Comparison of ENCODE assay signal across 24 mouse cellular contexts in the genomic region with DNA sequence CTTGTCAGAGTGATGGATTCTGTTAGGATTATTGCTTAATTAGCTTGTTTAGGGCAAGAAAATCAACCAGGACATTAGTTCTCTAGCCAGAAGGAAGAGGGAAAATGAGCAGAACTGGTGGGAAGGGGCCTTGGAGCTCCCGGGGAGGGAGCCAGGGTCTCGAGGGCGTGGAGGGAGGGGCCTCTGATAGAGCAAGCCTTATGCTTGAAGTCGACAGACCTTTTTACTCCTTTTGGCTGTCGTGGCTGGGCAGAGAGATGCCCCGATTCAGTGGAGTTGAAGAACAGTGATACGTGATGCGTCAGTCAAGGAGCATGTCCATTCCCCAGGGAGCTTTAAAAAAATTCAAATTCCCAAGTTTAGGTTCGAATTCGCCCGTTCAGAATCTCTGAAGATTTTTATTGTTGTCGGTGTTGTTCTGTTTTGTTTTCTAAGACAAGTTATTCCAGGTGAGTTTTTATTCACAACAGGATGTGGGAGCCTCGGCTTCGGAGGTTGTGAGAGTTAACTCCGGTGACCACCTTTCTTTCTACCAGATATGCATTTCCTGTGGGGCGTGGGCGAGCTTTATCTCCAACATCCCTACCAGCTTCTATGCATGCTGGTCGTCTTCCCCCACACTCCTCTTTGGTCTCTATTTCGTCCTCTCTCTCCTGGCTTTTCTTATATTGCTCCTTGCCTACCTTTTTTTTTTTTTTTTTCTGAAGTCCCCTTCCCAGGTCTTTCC.
DNase-seq lines count a peak whose midpoint lies in the region; ATAC-seq and TF ChIP-seq lines count a peak whose summit lies in the region.
"Had no signal": no experiment of that assay in that cellular context is flagged by ENCODE, and none has a peak within 500 bp of the region (broad histone marks: within the 10 kb centered on the region; RNA-seq: fewer than 3 reads in every experiment).

No protein-coding gene starts in this region.

- TF ChIP-seq EP300 in MEL (IDR thresholded peaks at IDR 0.05; ENCODE audit: low read depth in 1 of 2, low read length in 2 of 2), result peak; percentile 91 to 94

- H3K4me1 ChIP-seq in heart, embryonic 12.5 days (replicated peaks), result peaks cover 9% of the 10 kb centered on the region; the same call in 1 of the 2 replicates
- peaks cover 0 to 22% of the 10 kb centered on the region in 2 experiments; a peak in 2 of 4 replicates for H3K4me1 ChIP-seq in MEL (ENCODE audit: control insufficient read depth in 1 of 2, insufficient read depth in 2 of 2, low read length in 2 of 2)
- H3K4me1 ChIP-seq: forebrain, embryonic 12.5 days had no signal

- TF ChIP-seq CTCF in MEL (IDR thresholded peaks at IDR 0.05 in 2 of 3, conservative IDR thresholded peaks at IDR 0.05 in 1 of 3; ENCODE audit: control insufficient read depth in 1 of 3, insufficient read depth in 1 of 3, low read depth in 2 of 3, low read length in 3 of 3, poor library complexity in 1 of 3, severe bottlenecking in 1 of 3), result no peak

- H3K79me2 ChIP-seq in MEL (ENCODE audit: control insufficient read depth, insufficient read depth, low read length, poor library complexity), result no peaks in the 10 kb centered on the region

- no peak for TF ChIP-seq POLR2A in MEL (IDR thresholded peaks at IDR 0.05; ENCODE audit: control insufficient read depth in 1 of 2, insufficient read depth in 1 of 2, low read depth in 1 of 2, low read length in 2 of 2, poor library complexity in 1 of 2)

- no peak overlapping the region for H3K9ac ChIP-seq in heart, embryonic 12.5 days
- H3K9ac ChIP-seq in MEL (ENCODE audit: control insufficient read depth, low read depth, low read length, poor library complexity, severe bottlenecking), result peak overlapping the region; percentile 8
- H3K9ac ChIP-seq: embryonic facial prominence, embryonic 13.5 days; forebrain, embryonic 12.5 days; heart, embryonic 13.5 days; hindbrain, embryonic 12.5 days; neural tube, embryonic 15.5 days had no signal

- 42% methylated on average over 19 of the region's 19 CpGs for WGBS in heart, embryonic 12.5 days

- no peak for ATAC-seq in heart, embryonic 12.5 days (ENCODE audit: insufficient number of reproducible peaks, low FRiP score)
- ATAC-seq: midbrain, embryonic 16.5 days had no signal

- H3K4me3 ChIP-seq in heart, embryonic 12.5 days, result no peak overlapping the region
- H3K4me3 ChIP-seq in MEL (ENCODE audit: control insufficient read depth in 1 of 2, insufficient read depth in 1 of 2, low read depth in 2 of 2, low read length in 2 of 2), result peak overlapping the region; percentile 19 to 41
- H3K4me3 ChIP-seq: embryonic facial prominence, embryonic 13.5 days; erythroblast, embryonic 14.5 days; forebrain, embryonic 12.5 days; gastrocnemius, adult 2 months; heart, embryonic 13.5 days; hindbrain, embryonic 12.5 days; neural tube, embryonic 15.5 days had no signal

- no peaks in the 10 kb centered on the region for H3K36me3 ChIP-seq in heart, embryonic 12.5 days
- H3K36me3 ChIP-seq in MEL (ENCODE audit: control insufficient read depth in 1 of 2, insufficient read depth in 2 of 2, low read length in 2 of 2), result peaks cover 0 to 3% of the 10 kb centered on the region in 2 experiments; a peak in 2 of 4 replicates
- H3K36me3 ChIP-seq: embryonic facial prominence, embryonic 13.5 days; forebrain, embryonic 12.5 days; G1E; heart, embryonic 13.5 days; hindbrain, embryonic 12.5 days; neural tube, embryonic 15.5 days had no signal

- H3K9me3 ChIP-seq in heart, embryonic 12.5 days (replicated peaks), result no peaks in the 10 kb centered on the region
- no peaks in the 10 kb centered on the region for H3K9me3 ChIP-seq in MEL (replicated peaks; ENCODE audit: insufficient read depth, low read length)
- H3K9me3 ChIP-seq: embryonic facial prominence, embryonic 13.5 days; forebrain, embryonic 12.5 days; G1E; heart, embryonic 13.5 days; hindbrain, embryonic 12.5 days; neural tube, embryonic 15.5 days had no signal

- H3K4me2 ChIP-seq in heart, embryonic 12.5 days, result no peak overlapping the region
- H3K4me2 ChIP-seq: embryonic facial prominence, embryonic 13.5 days; forebrain, embryonic 12.5 days; heart, embryonic 13.5 days; hindbrain, embryonic 12.5 days; neural tube, embryonic 15.5 days had no signal

- peaks cover 14% of the 10 kb centered on the region for H3K27me3 ChIP-seq in heart, embryonic 12.5 days (replicated peaks)
- H3K27me3 ChIP-seq in MEL (ENCODE audit: control insufficient read depth in 1 of 2, insufficient read depth in 2 of 2, low read length in 2 of 2), result no peaks in the 10 kb centered on the region

- DNase-seq in heart, adult 11 months, result peak; percentile 74
- peak; percentile 74 for DNase-seq in MEL (ENCODE audit: low read depth, low spot score)
- DNase-seq in testis, postnatal 10 days (ENCODE audit: low spot score), result peak; percentile 35
- peak; percentile 61 for DNase-seq in thymus, postnatal 4 days
- no peak for DNase-seq in cerebellum, postnatal 14 days
- no peak for DNase-seq in spleen, postnatal 4 days (ENCODE audit: low spot score in 2 of 2)
- DNase-seq: adrenal gland, postnatal 10 days; cerebellum, adult 18-20 months; cerebellum, postnatal 36 days; embryo, embryonic 11 days; gastrocnemius, adult 2 months; heart, postnatal 14 days; kidney, adult 2 months; kidney, postnatal 14 days; lung, postnatal 4 days had no signal

- no peak for TF ChIP-seq RAD21 in MEL (IDR thresholded peaks at IDR 0.05; ENCODE audit: low read depth, low read length)

- no peak overlapping the region for H3K27ac ChIP-seq in heart, embryonic 12.5 days (ENCODE audit: poor library complexity, severe bottlenecking)
- H3K27ac ChIP-seq in MEL (ENCODE audit: control insufficient read depth, low read depth, low read length), result peak overlapping the region; percentile 55
- H3K27ac ChIP-seq: embryonic facial prominence, embryonic 13.5 days; forebrain, embryonic 12.5 days; gastrocnemius, adult 2 months; heart, embryonic 13.5 days; hindbrain, embryonic 12.5 days; neural tube, embryonic 15.5 days had no signal

TF ChIP-seq in MEL, 35 proteins besides CTCF, POLR2A, EP300 and RAD21:
- peak; percentile 17; the same call in 1 of the 2 replicates for TF ChIP-seq MXI1 (IDR thresholded peaks at IDR 0.05; ENCODE audit: low read depth, low read length)
- no peak for TF ChIP-seq SMC3 (IDR thresholded peaks at IDR 0.05; ENCODE audit: low read depth, low read length)
- TF ChIP-seq POLR2AphosphoS2 (IDR thresholded peaks at IDR 0.05; ENCODE audit: low read length), result no peak
- TF ChIP-seq UBTF (IDR thresholded peaks at IDR 0.05; ENCODE audit: borderline replicate concordance, insufficient read depth, low read depth, low read length), result no peak
- TF ChIP-seq TBP (IDR thresholded peaks at IDR 0.05; ENCODE audit: low read depth, low read length), result no peak
- no peak for TF ChIP-seq MAFK (IDR thresholded peaks at IDR 0.05; ENCODE audit: borderline replicate concordance, low read depth, low read length)
- no peak for TF ChIP-seq MYB (IDR thresholded peaks at IDR 0.05; ENCODE audit: low read depth, low read length)
- TF ChIP-seq ELF1 (IDR thresholded peaks at IDR 0.05; ENCODE audit: low read depth, low read length), result no peak
- TF ChIP-seq GATA1 (IDR thresholded peaks at IDR 0.05; ENCODE audit: low read depth, low read length), result peak; percentile 91
- TF ChIP-seq KAT2A (conservative IDR thresholded peaks at IDR 0.05; ENCODE audit: low read depth, low read length), result no peak
- TF ChIP-seq MEF2A (IDR thresholded peaks at IDR 0.05; ENCODE audit: extremely low read depth, insufficient replicate concordance, low read depth, low read length, poor library complexity, severe bottlenecking), result no peak
- TF ChIP-seq NRF1 (IDR thresholded peaks at IDR 0.05; ENCODE audit: insufficient read depth, low read depth, low read length, poor library complexity, severe bottlenecking), result no peak
- no peak for TF ChIP-seq CHD2 (IDR thresholded peaks at IDR 0.05; ENCODE audit: low read length)
- peak; percentile 67 for TF ChIP-seq TAL1 (IDR thresholded peaks at IDR 0.05; ENCODE audit: low read length)
- TF ChIP-seq POLR2AphosphoS5 (IDR thresholded peaks at IDR 0.05; ENCODE audit: borderline replicate concordance, low read depth, low read length), result no peak
- TF ChIP-seq MAZ (IDR thresholded peaks at IDR 0.05; ENCODE audit: low read depth, low read length), result no peak
- TF ChIP-seq BHLHE40 (IDR thresholded peaks at IDR 0.05; ENCODE audit: borderline replicate concordance, low read depth, low read length), result no peak
- no peak for TF ChIP-seq CHD1 (IDR thresholded peaks at IDR 0.05; ENCODE audit: low read depth, low read length)
- peak; percentile 88 for TF ChIP-seq TCF12 (IDR thresholded peaks at IDR 0.05; ENCODE audit: low read depth, low read length)
- no peak for TF ChIP-seq NELFE (IDR thresholded peaks at IDR 0.05; ENCODE audit: low read depth, low read length)
- peak; percentile 51 for TF ChIP-seq ETS1 (IDR thresholded peaks at IDR 0.05; ENCODE audit: low read depth, low read length)
- TF ChIP-seq JUND (IDR thresholded peaks at IDR 0.05; ENCODE audit: low read depth, low read length), result no peak
- peak; percentile 40; the same call in 1 of the 2 replicates for TF ChIP-seq RCOR1 (IDR thresholded peaks at IDR 0.05; ENCODE audit: low read depth, low read length)
- no peak for TF ChIP-seq USF2 (IDR thresholded peaks at IDR 0.05; ENCODE audit: borderline replicate concordance in 1 of 2, insufficient read depth in 1 of 2, low read depth in 1 of 2, low read length in 2 of 2)
- no peak for TF ChIP-seq USF1 (IDR thresholded peaks at IDR 0.05; ENCODE audit: low read depth, low read length)
- peak; percentile 64; the same call in 1 of the 2 replicates for TF ChIP-seq SIN3A (IDR thresholded peaks at IDR 0.05; ENCODE audit: low read length)
- TF ChIP-seq E2F4 (IDR thresholded peaks at IDR 0.05; ENCODE audit: borderline replicate concordance, low read depth, low read length), result no peak
- TF ChIP-seq MAX (IDR thresholded peaks at IDR 0.05; ENCODE audit: low read length), result no peak
- no peak for TF ChIP-seq GABPA (IDR thresholded peaks at IDR 0.05; ENCODE audit: low read depth, low read length)
- TF ChIP-seq ZKSCAN1 (IDR thresholded peaks at IDR 0.05; ENCODE audit: low read depth, low read length), result no peak
- peak; percentile 75 for TF ChIP-seq ZNF384 (IDR thresholded peaks at IDR 0.05; ENCODE audit: low read depth, low read length)
- TF ChIP-seq ZC3H11A (IDR thresholded peaks at IDR 0.05; ENCODE audit: low read depth, low read length), result no peak
- TF ChIP-seq MYC (IDR thresholded peaks at IDR 0.05; ENCODE audit: low read depth, low read length), result no peak
- TF ChIP-seq ZMIZ1 (IDR thresholded peaks at IDR 0.05; ENCODE audit: low read depth, low read length), result no peak
- no peak for TF ChIP-seq HCFC1 (IDR thresholded peaks at IDR 0.05; ENCODE audit: low read depth, low read length)
TF ChIP-seq in MEL: peak in this region for 8.

Comparison
In these comparisons a context has a peak if more than half of its experiments do, and no peak if none do; other contexts are left out.
1. DNase-seq: peak in heart, adult 11 months (single experiment), MEL (single experiment), testis, postnatal 10 days (single experiment) and thymus, postnatal 4 days (single experiment); none in cerebellum, postnatal 14 days (0 of 2) and spleen, postnatal 4 days (0 of 2).